Mouse (Mus musculus): ENCODE measurements around the gene Cers2.
A peak's percentile ranks its signal among the peaks of the same experiment; 100 is the strongest.
"Not testable (repeated sequence)": the region's sequence is repeated elsewhere in the genome, so short reads cannot be mapped to it uniquely, and the experiment has no call there.

Gene Cers2

DNA sequence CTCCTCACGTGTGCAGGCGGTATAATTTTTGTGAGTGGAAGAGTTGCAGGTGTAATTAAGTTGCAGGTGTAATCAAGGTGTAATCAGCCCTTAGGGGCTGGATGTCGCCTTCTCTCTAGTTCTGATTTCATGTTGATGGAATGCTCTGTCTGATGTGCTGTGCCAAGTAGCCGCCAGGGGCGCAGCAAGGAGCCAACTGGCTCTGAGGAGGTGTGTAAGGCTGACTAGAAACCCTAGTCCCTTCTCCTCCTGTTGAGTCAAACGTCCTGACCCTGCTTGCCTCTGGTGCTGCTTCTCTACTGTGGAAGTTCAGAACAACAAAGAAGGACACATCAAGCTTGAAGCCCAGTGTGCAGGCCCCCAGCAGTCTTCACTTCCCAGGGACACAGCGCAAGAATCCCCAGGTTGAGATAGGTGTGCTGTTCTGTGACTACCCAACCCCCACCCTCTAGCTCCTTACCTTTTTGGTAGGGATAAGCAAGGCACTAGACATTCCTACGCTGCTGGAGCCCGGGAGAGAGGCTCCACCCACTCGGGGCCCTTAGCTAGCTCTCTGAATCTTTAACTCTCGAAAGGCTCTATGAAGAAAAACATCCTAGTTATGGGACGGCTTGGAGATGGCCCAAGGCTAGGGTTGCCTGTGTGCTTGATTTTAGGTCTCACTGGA is 3.0 kb downstream of the Cers2 start:
- DNase-seq (ENCODE audit: low spot score in 2 of 2), result peak; percentile 31 to 63

DNA sequence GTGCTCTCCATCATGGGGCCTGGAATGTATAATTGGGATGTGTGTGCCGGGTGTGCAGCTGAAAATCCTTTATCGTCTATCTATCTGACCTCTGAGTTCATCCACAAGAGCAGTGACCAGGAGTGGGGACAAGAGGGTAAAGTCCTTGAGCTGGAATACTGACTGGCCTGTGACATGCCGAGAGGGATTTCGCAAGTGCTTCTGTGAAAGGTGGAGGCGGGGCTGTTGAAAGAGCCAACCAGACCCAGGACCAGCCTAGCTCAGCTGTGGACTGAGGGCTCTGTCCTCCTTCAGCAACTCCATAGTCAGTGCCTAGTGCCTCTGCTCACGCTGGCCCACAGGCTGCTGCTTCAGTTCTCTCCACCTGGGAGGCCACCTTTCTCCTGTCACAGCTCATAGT is 4.0 kb downstream of the Cers2 start:
- no peak for DNase-seq (ENCODE audit: low spot score in 2 of 2)

DNA sequence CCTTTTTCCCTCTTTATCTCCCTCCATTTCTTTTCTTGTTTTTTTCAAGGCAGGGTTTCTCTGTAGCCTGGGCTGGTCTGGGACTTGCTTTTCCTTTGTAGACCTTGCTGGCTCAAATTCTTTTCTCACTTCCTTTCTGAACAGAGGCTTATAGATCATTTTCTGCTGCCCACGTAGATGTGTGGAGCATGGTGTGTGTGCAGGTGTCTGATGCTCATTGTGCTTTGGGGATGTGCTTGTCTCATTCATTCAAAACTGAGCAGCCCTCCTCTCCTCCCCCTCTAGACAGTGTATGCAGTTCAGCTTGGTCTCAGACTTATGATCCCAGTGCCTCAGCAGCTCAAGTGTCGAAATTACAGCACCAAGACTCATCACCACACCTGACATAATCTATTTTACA is 4.5 kb downstream of the Cers2 start:
- no peak for DNase-seq (ENCODE audit: low spot score in 2 of 2)

DNA sequence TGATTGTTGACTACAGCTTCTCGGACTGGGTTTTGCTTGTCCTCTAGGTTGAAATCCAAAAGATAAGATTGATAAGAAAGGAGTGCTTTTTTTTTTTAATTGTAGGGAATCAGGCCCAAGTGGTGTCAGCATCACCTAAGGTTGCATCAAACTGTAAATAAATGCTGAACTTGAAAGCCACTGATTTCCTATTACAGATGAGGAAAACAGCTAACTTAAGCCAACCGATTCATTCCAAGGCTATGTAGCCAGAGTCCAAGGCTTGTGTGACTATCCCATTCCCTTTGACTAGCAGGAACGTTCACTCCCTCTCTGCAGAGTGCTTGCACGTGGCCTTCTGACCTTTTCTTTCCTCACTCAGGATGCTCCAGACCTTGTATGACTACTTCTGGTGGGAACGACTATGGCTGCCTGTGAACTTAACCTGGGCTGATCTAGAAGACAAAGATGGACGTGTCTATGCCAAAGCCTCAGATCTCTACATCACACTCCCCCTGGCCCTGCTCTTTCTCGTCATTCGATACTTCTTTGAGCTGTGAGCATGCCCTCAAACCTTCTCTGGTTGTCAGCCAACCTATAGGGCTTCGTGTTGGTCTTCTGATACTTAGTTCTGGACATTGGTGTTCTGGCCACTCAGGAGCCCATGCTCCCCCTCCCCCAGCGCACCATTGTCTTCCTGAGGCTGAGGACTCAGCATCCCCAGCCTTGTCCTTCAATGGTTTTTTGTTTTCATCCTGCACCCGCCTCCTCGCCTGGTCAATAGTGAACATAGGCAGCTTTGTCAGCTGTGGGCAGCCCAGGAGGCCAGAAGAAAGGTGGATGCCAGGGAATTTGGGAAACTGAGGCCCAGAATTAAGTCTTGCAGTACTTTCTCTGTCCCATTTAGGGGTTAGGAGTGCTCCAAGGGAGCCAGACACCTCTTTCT is 5.4 kb downstream of the Cers2 start:
- no peak for DNase-seq (ENCODE audit: low spot score in 2 of 2)

DNA sequence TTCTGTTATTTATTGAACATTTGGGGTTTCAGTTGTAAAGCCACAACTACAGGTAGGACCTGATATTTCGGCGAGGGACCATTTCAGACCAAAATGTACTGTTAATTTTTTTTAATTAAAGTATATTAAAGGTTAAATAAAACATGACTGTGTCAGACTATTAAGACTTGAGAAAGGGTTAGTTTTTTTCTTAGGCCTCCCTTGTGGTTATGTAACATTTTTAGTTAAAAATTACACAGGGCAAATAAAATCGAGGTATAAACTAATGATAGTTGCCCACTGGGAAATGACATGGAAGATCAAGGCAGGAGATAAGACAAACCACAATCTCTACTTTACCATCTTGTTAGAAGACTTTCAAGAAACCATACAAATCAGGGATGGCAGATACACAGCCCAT is 8.8 kb downstream of the Cers2 start:
- no peak for DNase-seq (ENCODE audit: low spot score in 2 of 2)

DNA sequence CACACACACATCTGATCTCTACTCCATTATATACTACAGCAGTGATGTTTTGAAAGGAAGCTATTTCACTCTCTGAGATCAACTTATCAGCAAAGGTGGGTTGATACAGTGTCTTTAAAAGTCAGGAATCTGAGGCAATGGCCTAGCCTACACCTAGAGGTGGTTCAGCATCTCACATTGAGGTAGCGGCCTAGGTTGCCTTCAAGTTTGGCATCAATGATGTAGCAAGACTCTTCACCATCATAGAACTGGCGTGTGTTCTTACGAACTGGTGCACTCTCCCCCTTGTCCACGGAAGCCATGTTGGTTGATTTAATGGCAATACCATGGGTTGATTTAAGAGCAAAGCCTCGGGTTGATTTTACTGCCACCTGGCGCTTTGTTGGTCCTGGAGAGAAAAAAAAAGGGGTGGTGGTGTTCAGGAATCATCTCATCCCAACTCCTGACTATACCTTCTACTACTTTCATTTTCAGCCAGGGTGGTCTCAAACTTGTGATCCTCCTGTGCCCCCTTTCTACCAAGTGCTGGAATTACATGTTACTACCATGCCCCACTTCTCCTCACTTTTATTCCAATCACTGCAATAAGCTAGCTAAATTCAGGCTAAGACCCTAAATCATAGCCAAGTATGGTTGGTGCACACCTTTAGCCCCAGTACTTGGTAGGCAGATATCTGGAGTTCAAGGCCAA is 10.0 kb downstream of the Cers2 start:
- no peak for DNase-seq (ENCODE audit: low spot score in 2 of 2)

DNA sequence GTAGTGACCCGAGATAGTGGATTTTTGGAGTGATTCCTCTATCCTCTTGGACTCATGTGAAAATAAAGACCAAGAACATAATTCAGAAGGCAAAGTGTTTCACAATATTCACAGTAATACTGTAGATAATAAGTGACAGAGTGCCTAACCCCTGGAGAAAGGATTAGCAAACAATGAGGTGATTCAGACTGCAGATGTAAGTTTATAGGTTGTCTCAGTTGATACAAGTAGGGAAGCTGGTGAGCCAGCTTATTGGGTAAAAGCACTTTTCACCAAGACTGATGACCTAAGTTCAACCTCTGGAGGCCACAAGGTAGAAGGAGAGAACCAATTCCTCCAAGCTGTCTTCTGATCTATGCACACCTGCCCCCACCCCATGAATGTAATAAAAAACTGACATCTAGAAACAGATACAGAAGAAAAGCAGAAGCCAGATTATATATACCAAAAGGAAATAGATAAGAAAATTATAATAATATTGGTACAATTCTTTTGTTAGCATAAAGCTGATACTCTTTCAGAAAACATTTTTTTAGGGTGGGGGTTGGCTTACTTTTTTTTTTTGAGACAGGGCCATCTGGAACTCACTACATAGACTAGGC is 14.3 kb downstream of the Cers2 start:
- no peak for DNase-seq (ENCODE audit: low spot score in 2 of 2)

DNA sequence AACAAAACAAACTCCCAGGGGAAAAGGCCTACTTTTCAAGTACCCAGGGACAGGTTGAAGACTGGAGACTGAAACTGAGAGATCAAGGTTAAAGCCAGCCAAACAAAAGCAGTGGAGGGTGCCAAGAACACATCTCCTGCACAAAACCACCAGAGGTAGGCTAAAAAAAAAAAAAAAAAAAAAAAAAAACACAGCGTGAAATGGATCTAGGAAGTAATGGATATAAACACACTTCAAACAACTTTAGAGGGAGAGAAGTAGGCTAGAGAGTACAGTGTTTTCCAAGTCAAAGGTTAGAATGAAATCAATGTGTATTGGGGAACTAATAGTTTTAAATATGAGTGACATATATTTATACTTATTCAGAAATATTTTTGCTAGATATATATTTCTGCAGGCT is 16.9 kb downstream of the Cers2 start:
- DNase-seq (ENCODE audit: low spot score in 2 of 2), result no peak

DNA sequence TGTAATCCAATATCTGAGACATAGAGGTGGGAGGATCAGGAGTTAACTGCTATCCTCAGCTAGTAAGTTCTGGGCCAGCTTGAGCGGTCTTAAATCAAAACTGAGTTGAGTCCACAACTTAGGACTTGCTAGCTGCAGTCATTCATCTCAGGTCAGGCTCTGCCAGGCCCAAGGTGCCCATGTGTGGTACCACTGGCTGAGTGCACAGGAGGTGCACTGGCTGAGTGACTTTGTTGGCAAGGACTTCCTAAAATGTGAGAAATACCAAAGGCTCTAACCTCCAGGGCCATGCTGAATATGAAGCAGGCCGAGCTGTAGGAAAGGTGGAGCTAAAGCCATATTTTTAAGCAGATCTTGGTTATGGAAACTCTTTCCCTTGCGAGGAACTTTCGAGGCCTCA is 22.8 kb downstream of the Cers2 start:
- DNase-seq (ENCODE audit: low spot score in 2 of 2), result no peak

DNA sequence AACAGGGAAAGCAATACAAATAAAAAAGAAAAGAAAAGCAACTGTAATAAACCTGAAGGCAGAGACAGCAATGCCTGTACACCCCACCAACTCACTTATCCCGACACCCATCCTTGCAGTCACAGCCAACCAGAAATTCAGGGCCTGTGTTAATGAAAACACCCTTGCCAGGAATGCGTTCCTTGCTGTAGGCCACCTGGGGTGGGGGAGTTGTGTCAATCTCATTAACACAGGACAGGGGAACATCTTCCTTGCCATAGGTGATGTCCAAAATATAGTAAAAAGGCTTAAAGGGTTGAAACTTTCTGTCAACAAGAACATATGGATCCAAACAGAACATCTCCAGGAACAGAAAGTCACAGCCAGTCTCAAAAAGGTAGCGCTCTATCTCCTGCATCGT is 23.7 kb downstream of the Cers2 start:
- no peak for DNase-seq (ENCODE audit: low spot score in 2 of 2)

DNA sequence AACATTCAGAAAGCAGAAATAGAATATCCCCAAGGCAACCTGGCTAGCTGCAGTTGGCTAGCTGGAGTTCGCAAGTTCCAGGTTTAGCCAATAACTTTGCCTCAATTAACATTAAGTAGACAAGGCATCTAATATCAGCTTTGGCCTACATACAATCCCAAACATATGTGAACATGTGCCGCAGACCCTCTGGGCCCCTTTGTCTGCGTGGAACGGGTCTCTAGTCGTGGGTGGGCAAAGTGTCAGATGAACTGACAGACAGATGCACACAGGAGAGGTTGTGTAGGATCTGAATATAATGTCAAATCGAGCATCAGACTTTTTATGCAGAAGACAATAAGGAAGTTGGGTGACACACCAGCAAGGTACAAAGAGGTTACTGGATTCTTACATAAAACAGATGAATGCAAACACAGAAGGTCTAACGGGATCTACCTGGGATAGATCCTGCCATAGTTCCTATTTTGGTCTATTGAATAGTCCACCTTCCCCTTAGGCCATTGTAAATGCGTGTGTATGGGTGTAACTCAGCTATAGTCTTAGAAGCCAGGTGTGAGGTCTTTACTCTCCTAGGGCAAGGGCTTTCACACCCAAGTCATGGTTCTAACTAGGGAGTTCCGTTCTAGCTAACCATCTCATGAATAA is 28.9 kb downstream of the Cers2 start:
- DNase-seq (ENCODE audit: low spot score in 2 of 2), result not testable (repeated sequence)

DNA sequence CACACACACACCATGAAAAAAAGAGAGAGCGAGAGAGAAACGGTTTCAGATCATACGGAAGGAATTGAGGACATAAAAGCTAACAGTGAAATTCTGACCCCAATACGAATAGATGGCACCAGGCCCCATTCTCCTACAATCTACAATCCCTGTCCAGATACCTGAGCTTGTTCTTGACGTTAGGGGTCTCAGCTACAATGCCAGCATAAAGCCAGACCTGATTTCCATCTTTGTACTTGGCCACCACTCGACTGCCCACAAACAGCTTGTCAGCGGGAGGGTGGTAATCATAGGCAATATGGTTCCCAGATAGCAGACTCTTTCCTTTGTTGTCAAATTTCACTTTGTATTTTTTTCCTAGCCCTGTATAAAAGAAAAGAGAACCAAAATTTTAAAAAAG is 31.9 kb downstream of the Cers2 start:
- DNase-seq (ENCODE audit: low spot score in 2 of 2), result no peak

DNA sequence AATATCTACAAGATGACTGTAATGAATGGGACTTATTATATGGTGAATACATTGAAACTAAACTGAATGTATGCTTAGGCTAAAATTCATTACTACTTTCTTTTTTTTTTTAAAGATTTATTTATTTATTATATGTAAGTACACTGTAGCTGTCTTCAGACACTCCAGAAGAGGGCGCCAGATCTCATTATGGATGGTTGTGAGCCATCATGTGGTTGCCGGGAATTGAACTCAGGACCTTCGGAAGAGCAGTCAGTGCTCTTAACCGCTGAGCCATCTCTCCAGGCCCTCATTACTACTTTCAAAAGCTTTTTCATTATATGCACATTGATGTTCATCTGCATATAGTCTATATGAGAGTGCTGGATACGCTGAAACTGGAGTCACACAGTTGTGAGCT is 33.8 kb downstream of the Cers2 start:
- DNase-seq (ENCODE audit: low spot score in 2 of 2), result not testable (repeated sequence)

DNA sequence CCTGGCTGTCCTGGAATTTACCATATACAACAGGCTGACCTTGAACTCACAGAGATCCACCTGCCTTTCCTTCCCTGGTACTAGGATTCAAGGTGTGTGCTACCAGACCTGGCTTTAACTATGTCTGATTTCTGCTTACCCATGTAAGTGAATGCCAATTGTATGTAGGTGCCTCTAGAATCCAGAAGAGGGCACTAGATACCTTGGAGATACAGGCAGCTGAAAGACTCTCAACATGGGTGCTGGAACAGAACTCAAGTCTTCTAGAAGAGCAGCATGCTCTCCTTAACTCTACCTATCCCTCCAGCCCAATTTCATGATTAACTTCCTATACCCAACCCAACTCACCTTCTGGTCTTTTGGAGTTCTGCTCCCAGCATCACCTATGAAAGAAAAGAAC is 34.9 kb downstream of the Cers2 start:
- DNase-seq (ENCODE audit: low spot score in 2 of 2), result peak in 1 of 2 experiments; percentile 38

DNA sequence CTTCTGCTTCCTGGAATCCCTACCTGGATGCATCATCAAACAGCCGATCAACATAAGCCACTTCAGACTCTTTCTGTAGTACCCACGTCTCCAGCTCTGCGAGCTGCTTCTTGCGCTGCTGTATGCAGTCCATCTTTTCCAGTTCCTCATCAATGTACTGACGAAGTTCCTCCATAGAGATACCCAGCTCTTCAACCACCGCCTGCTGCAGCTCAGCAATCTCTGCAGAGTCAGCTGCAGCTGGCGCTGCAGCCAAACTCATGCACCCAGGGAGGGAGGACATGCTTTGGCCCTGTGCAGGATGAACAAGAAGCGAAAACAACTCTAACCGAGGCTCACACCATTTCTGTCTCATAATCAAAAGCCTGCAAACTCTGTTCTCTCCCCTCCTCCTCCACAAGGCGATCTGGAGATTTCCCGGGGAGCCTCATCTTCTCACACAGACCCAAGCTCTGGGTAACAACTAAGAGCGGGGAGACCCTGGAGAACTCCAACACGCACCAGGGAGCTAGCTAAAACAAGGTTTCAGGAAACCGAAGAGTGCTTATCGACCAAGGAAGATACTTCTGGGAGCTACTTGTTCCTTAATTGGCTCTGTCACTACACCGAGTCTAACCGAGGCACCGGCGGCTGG is 41.4 kb downstream of the Cers2 start:
- DNase-seq (ENCODE audit: low spot score in 2 of 2), result not testable (repeated sequence)

DNA sequence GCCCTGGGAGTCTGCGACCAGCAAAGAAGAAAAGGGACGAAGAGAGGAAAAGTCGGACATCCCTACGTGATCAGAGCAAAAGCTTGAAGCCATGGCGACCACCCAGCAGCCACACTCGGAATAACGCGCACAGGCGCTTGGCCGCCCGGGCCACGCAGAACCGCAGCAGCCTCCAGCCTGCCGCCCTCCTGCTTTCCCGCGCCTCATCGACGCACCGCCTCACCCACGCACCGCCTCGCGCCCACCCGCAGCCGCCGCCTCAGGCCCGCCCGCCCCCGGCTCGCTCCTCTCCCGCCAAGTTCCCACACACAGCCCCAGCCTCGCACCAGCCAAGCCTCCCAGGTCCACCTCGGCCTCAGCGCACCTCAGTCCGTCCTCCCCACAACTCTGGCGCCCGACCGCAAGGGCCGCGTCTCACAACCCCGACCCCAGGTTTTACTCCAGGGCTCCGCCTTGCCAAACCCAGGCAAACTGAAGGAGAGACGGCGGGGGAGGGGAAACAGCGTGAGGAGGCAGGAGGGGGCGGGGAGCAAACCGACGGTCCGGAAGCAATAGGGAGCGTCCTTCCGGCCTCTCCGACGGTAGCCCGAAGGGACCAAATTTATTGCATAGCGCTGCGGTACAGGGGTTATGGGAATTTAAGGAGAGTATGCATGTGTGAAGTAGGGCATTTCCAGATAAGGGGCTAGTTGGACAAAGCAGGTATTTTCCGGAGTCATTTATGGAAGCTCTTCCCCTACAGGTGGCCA is 42.3 kb downstream of the Cers2 start, which contains the start of gene Setdb1:
Gene Setdb1 (minus strand): TSS at position 502 of the 749 bp plus-strand sequence.
- peak; percentile 93 to 97 for DNase-seq (ENCODE audit: low spot score in 2 of 2)

DNA sequence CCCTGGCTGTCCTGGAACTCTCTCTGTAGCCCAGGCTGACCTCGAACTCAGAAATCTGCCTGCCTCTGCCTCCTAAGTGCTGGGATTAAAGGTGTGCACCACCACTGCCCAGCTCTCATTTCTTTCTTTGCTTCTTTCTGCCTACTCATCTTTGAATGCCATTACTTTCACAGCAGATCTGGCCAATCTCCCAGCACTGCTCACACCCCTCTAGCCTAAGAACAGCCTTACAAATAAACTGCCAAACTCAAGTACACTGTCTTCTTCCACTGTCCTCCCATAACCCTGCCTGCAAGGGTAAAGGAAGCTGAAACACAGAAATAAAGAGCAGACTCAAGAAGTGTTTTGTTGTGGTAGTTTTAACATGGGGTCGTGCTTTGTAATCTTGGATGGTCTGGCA is 43.2 kb downstream of the Cers2 start:
- DNase-seq (ENCODE audit: low spot score in 2 of 2), result no peak

DNA sequence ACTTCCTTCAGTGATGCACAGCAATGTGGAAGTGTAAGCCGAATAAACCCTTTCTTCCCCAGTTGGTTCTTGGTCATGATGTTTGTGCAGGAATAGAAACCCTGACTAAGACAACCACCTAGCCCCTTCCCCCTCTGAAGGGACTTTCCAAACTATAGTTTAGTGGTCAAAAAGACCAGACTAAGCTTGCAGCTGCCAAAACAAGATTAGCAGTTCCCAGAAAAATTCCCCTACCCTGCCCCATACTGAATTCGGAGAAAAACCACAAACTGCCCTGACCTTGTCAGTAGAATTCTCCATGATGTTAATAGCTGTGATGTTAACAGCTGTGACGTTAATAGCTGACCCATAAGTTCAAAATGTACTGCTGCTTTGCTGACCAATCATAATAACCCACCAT is 45.7 kb downstream of the Cers2 start:
- not testable (repeated sequence) for DNase-seq (ENCODE audit: low spot score in 2 of 2)

DNA sequence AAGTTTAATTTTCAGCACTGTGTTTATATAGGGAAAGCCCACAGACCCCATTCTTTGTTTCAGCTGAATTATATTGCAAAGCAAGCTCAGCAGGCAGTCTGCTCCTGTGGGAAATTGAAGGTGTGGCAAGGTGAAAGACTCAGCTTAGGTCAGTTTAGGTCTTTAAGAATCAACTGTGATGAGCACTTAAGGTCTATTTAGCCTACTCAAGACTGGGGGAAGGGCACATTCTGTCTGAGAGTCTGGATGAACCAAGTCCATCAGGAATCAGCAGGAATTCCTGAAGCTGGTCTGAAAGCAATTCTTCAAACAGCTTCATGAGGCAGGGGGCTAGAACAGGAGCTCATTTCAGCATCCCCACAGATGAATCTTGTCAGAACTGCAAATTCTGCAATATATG is 55.5 kb downstream of the Cers2 start:
- no peak for DNase-seq (ENCODE audit: low spot score in 2 of 2)
